In genomic region chr5:35628685-35629084, GRCm38 (mm10) we compare ENCODE assay signal across 9 mouse cellular contexts. TPM values are rescaled to one million over a fixed set of nuclear protein-coding genes. Genes with fewer than 3 reads are reported as not detected.
DNase-seq lines count a peak whose midpoint lies in the region; ATAC-seq and TF ChIP-seq lines count a peak whose summit lies in the region.
"Had no signal": no experiment of that assay in that cellular context is flagged by ENCODE, and none has a peak within 500 bp of the region (broad histone marks: within the 10 kb centered on the region; RNA-seq: fewer than 3 reads in every experiment).

No protein-coding gene starts in this region.

- H3K9me3 ChIP-seq in heart, embryonic 12.5 days (replicated peaks): no peaks in the 10 kb centered on the region
- H3K9me3 ChIP-seq in embryonic facial prominence, embryonic 15.5 days (replicated peaks): no peaks in the 10 kb centered on the region
- no peaks in the 10 kb centered on the region for H3K9me3 ChIP-seq in stomach, postnatal 0 days (ENCODE audit: control insufficient read depth, low read length)
- H3K9me3 ChIP-seq: neural tube, embryonic 13.5 days had no signal

- H3K4me2 ChIP-seq in heart, embryonic 12.5 days: no peak overlapping the region
- no peak overlapping the region for H3K4me2 ChIP-seq in embryonic facial prominence, embryonic 15.5 days (replicated peaks)
- no peak overlapping the region for H3K4me2 ChIP-seq in stomach, postnatal 0 days (replicated peaks; ENCODE audit: low read depth)
- H3K4me2 ChIP-seq: neural tube, embryonic 13.5 days had no signal

- no peak for ATAC-seq in heart, embryonic 12.5 days (ENCODE audit: insufficient number of reproducible peaks, low FRiP score)
- ATAC-seq in embryonic facial prominence, embryonic 15.5 days (ENCODE audit: insufficient number of reproducible peaks, low FRiP score, low TSS enrichment, low read depth): 0 out of 2 replicates have a peak, but pooled peaks have one; percentile 48
- ATAC-seq in stomach, postnatal 0 days (ENCODE audit: low FRiP score, low TSS enrichment): no peak

- H3K27me3 ChIP-seq in heart, embryonic 12.5 days (replicated peaks): peaks cover 40% of the 10 kb centered on the region
- H3K27me3 ChIP-seq in embryonic facial prominence, embryonic 15.5 days: no peaks in the 10 kb centered on the region
- H3K27me3 ChIP-seq in stomach, postnatal 0 days (ENCODE audit: control insufficient read depth, insufficient read depth, low read length): no peaks in the 10 kb centered on the region
- H3K27me3 ChIP-seq: neural tube, embryonic 13.5 days had no signal

- TF ChIP-seq EP300 in stomach, postnatal 0 days (optimal IDR thresholded peaks at IDR 0.05): no peak

- 21% methylated on average over 1 of the region's 1 CpGs for WGBS in heart, embryonic 12.5 days
- WGBS in embryonic facial prominence, embryonic 15.5 days: 28% methylated on average over 1 of the region's 1 CpGs
- WGBS in stomach, postnatal 0 days: 43% methylated on average over 1 of the region's 1 CpGs

- DNase-seq in heart, adult 18-20 months: peak; percentile 87 to 93
- DNase-seq in heart, adult 9 months (ENCODE audit: low spot score in 2 of 2): peak; percentile 90 to 93
- DNase-seq in left cerebral cortex, postnatal 4 days: peak; percentile 80
- DNase-seq in stomach, postnatal 0 days (ENCODE audit: low spot score): no peak
- DNase-seq in embryo, embryonic 10.5 days (ENCODE audit: low spot score): no peak
- DNase-seq in urinary bladder, adult 18-20 months (ENCODE audit: low spot score in 2 of 2): no peak

- H3K4me3 ChIP-seq in heart, embryonic 12.5 days: no peak overlapping the region
- no peak overlapping the region for H3K4me3 ChIP-seq in embryonic facial prominence, embryonic 15.5 days (replicated peaks)
- H3K4me3 ChIP-seq in stomach, postnatal 0 days (ENCODE audit: low read depth, low read length): no peak overlapping the region
- H3K4me3 ChIP-seq: neural tube, embryonic 13.5 days had no signal

- no peak overlapping the region for H3K27ac ChIP-seq in heart, embryonic 12.5 days (ENCODE audit: poor library complexity, severe bottlenecking)
- H3K27ac ChIP-seq in embryonic facial prominence, embryonic 15.5 days (replicated peaks): peak overlapping the region; percentile 55; the same call in 1 of the 2 replicates
- 0 out of 2 replicates have a peak overlapping the region, but pooled peaks have one; percentile 18 for H3K27ac ChIP-seq in stomach, postnatal 0 days (replicated peaks)
- H3K27ac ChIP-seq: neural tube, embryonic 13.5 days had no signal

- TF ChIP-seq CTCF in stomach, postnatal 0 days (IDR thresholded peaks at IDR 0.05; ENCODE audit: low read depth): no peak

- no peak overlapping the region for H3K9ac ChIP-seq in heart, embryonic 12.5 days
- no peak overlapping the region for H3K9ac ChIP-seq in embryonic facial prominence, embryonic 15.5 days
- H3K9ac ChIP-seq in stomach, postnatal 0 days (ENCODE audit: low read length): no peak overlapping the region
- H3K9ac ChIP-seq: neural tube, embryonic 13.5 days had no signal

- no peaks in the 10 kb centered on the region for H3K36me3 ChIP-seq in heart, embryonic 12.5 days
- no peaks in the 10 kb centered on the region for H3K36me3 ChIP-seq in embryonic facial prominence, embryonic 15.5 days
- no peaks in the 10 kb centered on the region for H3K36me3 ChIP-seq in stomach, postnatal 0 days (ENCODE audit: control insufficient read depth, insufficient read depth, low read length)
- H3K36me3 ChIP-seq: neural tube, embryonic 13.5 days had no signal

- no peaks in the 10 kb centered on the region for H3K4me1 ChIP-seq in heart, embryonic 12.5 days (replicated peaks)
- peaks cover 31% of the 10 kb centered on the region for H3K4me1 ChIP-seq in embryonic facial prominence, embryonic 15.5 days
- H3K4me1 ChIP-seq in stomach, postnatal 0 days (replicated peaks; ENCODE audit: control insufficient read depth, insufficient read depth): peaks cover 2% of the 10 kb centered on the region
- H3K4me1 ChIP-seq: neural tube, embryonic 13.5 days had no signal

- intact Hi-C loops in left cerebral cortex, postnatal 4 days (cut with DNase I): no loop called here

RNA-seq across cellular contexts. Expression of gene Acox3, which starts 45.8 kb away (rescaled TPM):
- total RNA-seq in heart, adult 18-20 months (2021): 10 to 100 TPM; 26.2 to 28.0 TPM
- 10.6 and 12.4 TPM in 2 replicates for polyA plus RNA-seq in heart, embryonic 12.5 days (2016; fragmentation: Nextera tagmentation; extraction: Ambion mirVana)
- polyA plus RNA-seq in embryonic facial prominence, embryonic 15.5 days (2015; fragmentation: Nextera tagmentation; extraction: Ambion mirVana): 13.7 and 14.1 TPM in 2 replicates
- 10 to 100 TPM; 24.2 to 26.1 TPM for total RNA-seq in left cerebral cortex, postnatal 4 days (2021)
- 9.0 and 9.6 TPM in 2 replicates for polyA plus RNA-seq in stomach, postnatal 0 days (2015; fragmentation: Nextera tagmentation; extraction: Ambion mirVana)

RNA-seq across cellular contexts. Expression of gene Htra3, which starts 50.9 kb away (rescaled TPM):
- total RNA-seq in heart, adult 18-20 months (2021): 10 to 100 TPM; 73.5 to 83.6 TPM
- polyA plus RNA-seq in heart, embryonic 12.5 days (2016; fragmentation: Nextera tagmentation; extraction: Ambion mirVana): 4.3 and 4.8 TPM in 2 replicates
- polyA plus RNA-seq in embryonic facial prominence, embryonic 15.5 days (2015; fragmentation: Nextera tagmentation; extraction: Ambion mirVana): 31.3 and 33.0 TPM in 2 replicates
- total RNA-seq in left cerebral cortex, postnatal 4 days (2021): 10 to 100 TPM; 14.9 to 17.1 TPM
- 39.4 and 47.5 TPM in 2 replicates for polyA plus RNA-seq in stomach, postnatal 0 days (2015; fragmentation: Nextera tagmentation; extraction: Ambion mirVana)

RNA-seq across cellular contexts. Expression of gene Trmt44, which starts 53.8 kb away (rescaled TPM):
- 1 to 10 TPM; 2.1 to 2.2 TPM for total RNA-seq in heart, adult 18-20 months (2021)
- polyA plus RNA-seq in heart, embryonic 12.5 days (2016; fragmentation: Nextera tagmentation; extraction: Ambion mirVana): 5.1 and 5.7 TPM in 2 replicates
- polyA plus RNA-seq in embryonic facial prominence, embryonic 15.5 days (2015; fragmentation: Nextera tagmentation; extraction: Ambion mirVana): 8.4 and 9.0 TPM in 2 replicates
- 10 to 100 TPM; 10.9 to 11.9 TPM for total RNA-seq in left cerebral cortex, postnatal 4 days (2021)
- 2.9 and 3.2 TPM in 2 replicates for polyA plus RNA-seq in stomach, postnatal 0 days (2015; fragmentation: Nextera tagmentation; extraction: Ambion mirVana)

Comparison
In these comparisons a context has a peak if more than half of its experiments do, and no peak if none do; other contexts are left out.
1. DNase-seq: peak in heart, adult 18-20 months (2 of 2), heart, adult 9 months (2 of 2) and left cerebral cortex, postnatal 4 days (single experiment); none in stomach, postnatal 0 days (single experiment), embryo, embryonic 10.5 days (single experiment) and urinary bladder, adult 18-20 months (0 of 2).